Mouse (Mus musculus): ENCODE results near the gene Rhot1.

The Rhot1 gene

DNA sequence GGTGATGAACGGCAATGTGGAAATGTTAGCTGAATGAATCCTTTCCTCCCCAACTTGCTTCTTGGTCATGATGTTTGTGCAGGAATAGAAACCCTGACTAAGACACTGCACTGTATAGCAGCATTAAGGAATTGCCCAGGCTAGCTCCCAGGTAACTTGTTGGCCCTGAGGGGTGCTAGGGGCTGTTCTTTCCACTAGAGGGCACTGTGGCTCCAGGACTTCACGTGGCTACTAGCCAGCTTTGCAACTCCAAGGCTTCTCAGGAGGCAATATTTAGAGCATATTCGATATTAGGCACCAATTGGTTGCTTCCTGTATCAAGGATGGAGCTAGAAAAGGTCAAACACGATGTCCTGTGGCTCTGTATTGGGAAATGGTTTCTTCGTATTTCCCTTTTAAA, 78.3 kb downstream of the Rhot1 start:
- peak; percentile 75 for DNase-seq (ENCODE audit: extremely low spot score)

DNA sequence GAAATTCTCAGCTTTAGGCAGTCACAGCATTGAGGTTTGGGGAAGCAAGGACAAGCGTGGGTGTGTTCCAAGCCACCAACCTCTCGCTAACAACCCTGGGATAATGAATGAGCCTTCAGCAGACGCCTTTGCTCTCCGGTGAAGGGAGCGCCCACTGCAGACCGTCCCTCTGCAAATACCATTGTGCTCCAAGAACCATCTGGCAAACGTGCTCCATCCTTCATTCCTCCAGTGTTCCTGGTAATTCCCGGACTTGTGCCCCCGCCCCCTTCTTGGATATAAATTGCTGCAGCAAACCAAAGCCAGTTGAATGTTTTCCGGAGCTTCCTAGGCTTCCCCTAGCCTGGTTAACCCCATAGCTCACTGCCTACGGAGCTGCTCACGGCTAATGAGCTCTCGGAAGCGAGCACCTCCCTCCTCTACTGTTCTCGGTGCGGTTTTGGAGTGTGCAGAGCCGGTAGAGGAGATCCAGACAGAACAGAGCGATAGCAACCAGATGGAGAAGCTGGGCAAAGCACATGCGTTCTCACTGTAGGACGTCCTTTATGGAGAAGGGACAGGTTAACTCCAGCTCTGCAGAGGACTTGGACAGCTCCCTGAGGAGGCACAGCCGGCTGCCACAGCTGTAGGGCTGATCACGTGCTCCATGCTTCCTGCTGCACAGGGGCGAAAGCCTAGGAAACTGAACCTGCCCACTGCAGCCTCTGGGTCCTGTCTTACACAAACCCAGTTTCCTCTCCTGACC, 81.1 kb downstream of the Rhot1 start:
- peak; percentile 54 for DNase-seq (ENCODE audit: extremely low spot score)

DNA sequence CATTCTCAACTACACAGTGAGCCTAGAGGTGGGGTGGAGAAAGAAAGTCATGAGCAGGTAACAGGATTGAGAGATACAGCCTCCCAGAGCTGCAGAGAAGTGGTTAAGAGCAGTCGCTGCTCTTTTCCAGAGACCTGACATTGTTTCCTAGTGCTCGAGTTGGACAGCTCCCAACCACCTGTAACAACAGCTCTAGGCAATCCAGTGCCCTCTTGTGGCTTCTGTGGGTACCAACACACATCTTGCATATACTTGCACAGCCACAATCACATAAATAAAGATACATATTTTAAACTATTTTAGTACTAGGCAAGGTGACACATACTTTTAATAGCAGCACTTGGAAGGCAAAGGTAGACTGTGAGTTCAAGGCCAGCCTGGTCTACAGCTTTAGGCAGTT, 82.2 kb downstream of the Rhot1 start:
- no peak for DNase-seq (ENCODE audit: extremely low spot score)

DNA sequence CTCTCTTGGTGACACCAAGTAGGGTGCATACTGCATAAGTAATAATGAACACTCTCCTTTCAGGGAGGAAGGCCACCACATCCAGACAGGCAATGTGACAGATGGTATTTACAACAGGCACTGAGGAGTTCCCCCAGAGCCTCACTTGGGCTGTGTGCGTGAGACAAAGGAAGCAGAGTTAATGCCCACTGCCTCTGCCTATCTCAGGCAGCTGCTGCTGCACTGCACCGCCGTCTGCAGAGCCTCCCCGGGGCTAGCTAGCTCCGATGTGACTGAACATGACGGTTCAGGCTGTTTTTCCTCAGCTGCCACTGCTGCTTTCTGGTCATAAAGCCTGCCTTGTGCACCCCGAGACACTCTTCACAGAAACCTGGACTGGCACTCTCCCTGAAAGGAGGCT, 83.6 kb downstream of the Rhot1 start:
- no peak for DNase-seq (ENCODE audit: extremely low spot score)

- DNase-seq (ENCODE audit: extremely low spot score) = no peak
Observed at GRCm38 (mm10) chr11:80295066-80295465, 86.2 kb downstream of the Rhot1 start.

DNA sequence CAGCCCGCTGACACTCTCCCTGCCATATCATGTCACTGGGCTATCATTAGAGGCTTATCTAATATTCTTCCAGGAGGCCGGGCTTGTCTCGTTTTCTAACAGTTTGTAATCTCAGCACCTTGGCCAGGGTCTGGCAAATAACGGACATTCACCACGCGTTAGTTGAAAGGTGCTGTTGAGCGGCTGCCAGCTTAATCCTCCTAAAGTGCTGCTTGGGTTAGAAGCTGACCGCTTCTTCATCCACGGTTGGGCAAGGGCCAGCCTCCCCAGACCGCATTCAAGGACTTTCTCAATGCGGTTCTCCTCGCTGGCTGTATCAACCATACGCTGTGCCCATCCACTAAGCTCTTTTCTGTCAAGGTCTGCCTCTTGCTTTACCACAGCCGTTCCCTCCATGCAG, 87.0 kb downstream of the Rhot1 start:
- no peak for DNase-seq (ENCODE audit: extremely low spot score)

GRCm38 (mm10) chr11:80299513-80300235, 90.9 kb downstream of the Rhot1 start:
- no peak for DNase-seq (ENCODE audit: extremely low spot score)

DNA sequence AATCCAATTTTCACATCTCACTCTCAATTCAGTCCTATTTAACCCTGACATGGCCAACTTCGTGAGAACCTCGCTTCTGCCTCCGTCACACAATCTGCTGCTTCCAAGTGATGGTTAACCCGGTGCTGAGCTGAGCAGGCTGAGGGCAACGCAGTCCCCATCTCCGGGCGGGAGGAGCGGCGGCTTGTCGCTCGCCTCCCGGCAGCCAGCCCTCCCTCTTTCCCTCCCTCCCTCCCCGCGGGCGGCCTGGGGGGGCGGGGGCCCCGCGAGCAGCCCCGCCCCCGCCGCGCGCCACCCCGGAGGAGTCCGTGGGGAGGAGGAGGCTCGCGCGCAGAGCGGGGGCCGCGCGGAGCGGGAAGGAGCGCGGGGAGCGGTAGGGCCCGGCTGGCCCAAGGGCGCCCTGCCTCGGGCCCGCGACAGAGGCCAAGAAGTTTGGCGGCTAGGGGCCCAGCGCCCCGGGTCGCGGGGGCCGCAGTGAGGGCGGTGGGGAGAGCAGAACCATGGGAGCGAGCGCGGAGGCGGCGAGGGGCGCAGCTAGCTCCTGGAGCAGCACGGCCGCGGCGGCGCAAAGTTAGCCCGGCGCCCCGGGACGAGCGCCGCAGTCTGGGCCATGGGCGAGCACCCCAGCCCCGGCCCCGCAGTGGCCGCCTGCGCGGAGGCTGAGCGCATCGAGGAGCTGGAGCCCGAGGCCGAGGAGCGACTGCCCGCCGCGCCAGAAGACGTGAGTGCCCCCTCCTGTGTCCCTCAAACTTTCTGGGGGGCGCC, 91.9 kb downstream of the Rhot1 start, which contains the start of gene Rhbdl3:
Gene Rhbdl3, plus strand, starts transcription at position 362 of the 765 bp plus-strand sequence.
- peak; percentile 67 for DNase-seq (ENCODE audit: extremely low spot score)

DNA sequence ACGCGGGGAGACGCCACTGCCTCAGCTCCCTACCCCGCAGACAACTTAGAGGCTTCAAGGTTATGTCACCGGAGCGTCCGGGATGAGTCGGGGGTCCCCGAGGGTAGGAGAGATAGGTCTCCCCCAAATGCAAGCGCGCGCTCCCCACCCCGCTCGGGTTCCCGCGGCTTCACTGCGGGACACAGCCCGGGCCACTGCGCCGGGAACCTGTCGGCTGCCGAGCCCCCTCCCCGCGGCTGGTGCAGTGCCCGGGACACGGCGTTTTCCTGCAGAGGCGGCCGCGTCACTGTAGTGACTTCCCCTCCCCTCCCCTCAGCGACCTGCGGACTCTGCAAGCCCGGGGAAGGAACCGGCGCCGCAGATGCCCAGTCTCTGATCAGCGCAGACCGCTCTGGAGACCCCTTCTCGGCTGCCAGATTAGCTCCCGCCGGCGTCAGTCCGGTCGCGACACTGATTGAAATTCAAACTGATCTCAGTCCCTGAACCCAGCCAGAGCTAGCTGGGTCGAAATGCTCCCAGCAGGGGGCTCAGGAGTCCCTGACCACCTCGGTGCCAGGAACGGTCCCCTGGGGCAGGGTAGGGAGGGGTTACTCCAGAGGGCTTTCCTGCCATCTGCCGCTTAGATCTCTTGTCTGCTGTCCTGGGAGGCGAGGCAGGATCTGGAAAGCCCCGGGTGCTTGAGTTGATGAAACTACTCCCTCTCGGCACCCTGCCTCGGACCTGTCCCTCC, 92.7 kb downstream of the Rhot1 start:
- peak; percentile 71 for DNase-seq (ENCODE audit: extremely low spot score)

DNA sequence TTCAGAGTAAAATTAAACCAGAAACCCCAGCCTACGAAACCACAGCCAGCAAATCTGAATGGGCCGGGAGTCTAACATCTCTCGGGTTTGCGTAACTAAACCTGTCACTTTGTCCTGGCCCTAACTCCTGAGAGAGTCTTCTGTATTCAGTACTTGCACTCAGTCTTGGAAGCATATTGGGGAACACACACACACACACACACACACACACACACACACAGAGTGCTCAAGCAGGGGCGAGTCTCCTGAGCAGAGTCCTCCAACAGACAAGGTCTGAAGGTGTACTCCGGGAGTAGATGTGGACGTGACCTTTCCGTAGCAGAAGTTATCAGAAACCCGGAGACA, 93.2 kb downstream of the Rhot1 start:
- DNase-seq (ENCODE audit: extremely low spot score) = no peak

- DNase-seq (ENCODE audit: extremely low spot score) = peak; percentile 74
Observed at GRCm38 (mm10) chr11:80302536-80302935, 93.7 kb downstream of the Rhot1 start.

DNA sequence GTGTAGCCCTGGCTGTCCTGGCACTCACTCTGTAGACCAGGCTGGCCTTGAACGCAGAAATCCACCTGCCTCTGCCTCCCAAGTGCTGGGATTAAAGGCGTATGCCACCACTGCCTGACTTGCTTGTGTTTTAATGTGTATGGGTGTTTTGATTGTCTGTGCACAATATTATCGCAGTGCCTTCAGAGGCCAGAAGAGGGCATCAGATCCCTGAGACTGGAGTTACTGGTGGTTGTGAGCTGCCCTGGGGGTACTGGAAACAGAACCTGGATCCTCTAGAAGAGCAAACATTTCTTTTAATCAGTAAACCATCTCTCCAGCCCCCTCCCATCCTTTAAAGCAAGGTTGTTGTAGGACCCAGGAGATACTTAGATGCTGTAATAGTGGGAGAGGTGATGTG, 94.9 kb downstream of the Rhot1 start:
- DNase-seq (ENCODE audit: extremely low spot score) = no peak

GRCm38 (mm10) chr11:80304846-80305245, 96.0 kb downstream of the Rhot1 start:
- DNase-seq (ENCODE audit: extremely low spot score) = no peak

- no peak for DNase-seq (ENCODE audit: extremely low spot score)
Observed at GRCm38 (mm10) chr11:80308537-80308936, 99.7 kb downstream of the Rhot1 start.

GRCm38 (mm10) chr11:80311271-80311670, 102.5 kb downstream of the Rhot1 start:
- DNase-seq (ENCODE audit: extremely low spot score) = no peak

DNA sequence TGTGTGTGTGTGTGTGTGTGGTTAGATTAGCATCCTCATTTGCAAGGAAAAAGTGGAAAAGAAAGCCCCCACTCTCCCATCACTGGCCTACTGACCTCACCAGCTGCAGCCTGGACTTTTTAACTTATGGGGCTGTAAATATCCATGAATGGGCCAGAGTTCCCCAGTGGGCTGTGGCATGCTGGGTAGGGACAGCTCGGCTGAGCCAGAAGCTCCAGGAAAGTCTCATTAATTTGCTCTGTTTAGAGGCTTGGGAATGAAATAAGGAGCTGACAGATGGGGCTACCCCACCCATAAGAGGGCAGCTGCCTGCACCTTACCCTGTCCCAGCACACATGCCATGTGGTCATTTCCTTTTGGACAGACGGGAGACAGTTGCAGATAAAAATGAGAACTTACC, 103.2 kb downstream of the Rhot1 start:
- no peak for DNase-seq (ENCODE audit: extremely low spot score)

- DNase-seq (ENCODE audit: extremely low spot score) = no peak
Observed at GRCm38 (mm10) chr11:80312565-80312964, 103.7 kb downstream of the Rhot1 start.

DNA sequence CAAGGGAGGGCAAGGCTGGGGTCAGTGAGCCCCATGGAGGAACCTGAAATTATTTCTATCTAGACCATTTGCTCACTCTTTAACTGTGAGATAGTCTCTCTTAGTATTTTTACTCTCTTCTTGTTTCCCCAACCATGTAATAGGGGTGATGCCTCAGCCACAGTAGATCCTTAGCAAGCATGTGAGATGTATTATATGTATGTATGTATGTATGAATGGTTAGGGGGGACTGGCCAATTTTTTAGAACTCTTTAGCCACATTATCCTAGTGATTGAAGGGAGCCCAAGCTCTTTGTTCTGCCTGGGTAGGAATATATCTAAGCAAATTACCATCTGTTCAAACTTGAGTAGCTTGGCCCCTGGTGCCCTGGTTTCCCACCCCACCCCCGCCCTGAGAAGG, 104.6 kb downstream of the Rhot1 start:
- no peak for DNase-seq (ENCODE audit: extremely low spot score)

- no peak for DNase-seq (ENCODE audit: extremely low spot score)
Observed at GRCm38 (mm10) chr11:80313944-80314343, 105.1 kb downstream of the Rhot1 start.

DNA sequence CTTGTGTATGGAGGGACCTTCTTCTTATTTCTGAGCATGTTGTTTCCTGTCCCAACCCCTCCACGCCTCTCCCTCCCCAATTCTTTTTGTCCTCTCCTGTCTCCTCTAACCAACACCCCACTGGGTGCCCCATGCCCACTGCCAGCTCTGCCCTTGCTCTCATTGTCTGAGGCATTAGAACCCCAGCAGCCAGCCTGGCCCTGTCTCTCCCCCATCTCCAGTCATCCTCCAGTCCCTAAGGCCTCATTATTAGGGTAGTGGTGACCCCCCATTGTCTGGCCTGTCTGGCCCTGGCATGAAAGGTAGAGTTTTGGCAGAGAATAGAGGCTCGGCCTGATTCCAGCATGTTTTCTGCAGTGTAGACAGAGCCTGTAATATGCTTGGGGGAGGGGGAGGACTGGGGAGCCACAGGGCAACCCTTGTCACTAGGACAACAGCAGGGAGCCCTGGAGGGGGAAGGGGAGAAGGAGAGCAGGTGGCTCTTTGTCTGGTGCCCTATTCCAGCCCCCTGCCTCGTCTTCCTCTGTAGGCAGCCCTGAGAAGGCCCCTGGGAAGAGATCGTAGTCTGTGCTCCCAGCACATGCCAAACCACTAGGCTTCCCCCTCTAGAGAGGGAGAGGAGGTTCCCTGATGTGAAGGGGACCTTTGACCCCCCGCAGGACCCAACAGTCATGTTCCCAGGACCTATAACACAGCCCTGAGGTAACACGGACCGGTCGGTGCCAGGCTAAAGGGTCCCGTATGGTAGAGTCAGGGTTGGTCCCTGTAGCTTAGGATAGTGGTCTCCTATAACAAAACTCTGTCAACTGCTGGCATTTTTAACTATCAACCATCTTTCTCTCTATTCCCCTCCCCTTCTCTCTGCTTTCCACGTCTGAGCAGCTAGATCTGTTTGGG, 107.2 kb downstream of the Rhot1 start:
- DNase-seq (ENCODE audit: extremely low spot score) = no peak

All from embryo, embryonic 9.5 days (tissue).